ENCODE assay signal across 18 mouse cellular contexts in genomic region chrX:121429078-121429477, GRCm38 (mm10).
"Had no signal": no experiment of that assay in that cellular context is flagged by ENCODE, and none has a peak within 500 bp of the region (broad histone marks: within the 10 kb centered on the region; RNA-seq: fewer than 3 reads in every experiment).

No protein-coding gene starts in this region.

- ATAC-seq: forebrain, embryonic 13.5 days; forebrain, embryonic 14.5 days; forebrain, embryonic 15.5 days; forebrain, embryonic 16.5 days; forebrain, postnatal 0 days had no signal

- DNase-seq: cerebellum, adult 9-10 months; cerebellum, adult 9-11 months; cerebellum, postnatal 14 days; cerebellum, postnatal 36 days; embryo, embryonic 11 days; forebrain, postnatal 0 days; gastrocnemius, adult 2 months; gastrocnemius, postnatal 10 days; gastrocnemius, postnatal 14 days; gastrocnemius, postnatal 25 days; gastrocnemius, postnatal 36 days; heart, adult 11 months; heart, adult 18-20 months; heart, adult 2 months had no signal
